Mouse (Mus musculus) E14TG2a.4 (cell line): ENCODE data around the gene Phb.

Experiments used
- CTCF ChIP-seq: conservative IDR thresholded peaks from 2 replicates; pipeline ENCODE4 v1.5.1; 2014; ENCODE audit warnings: low read length
- NANOG ChIP-seq: IDR thresholded peaks from 2 replicates; pipeline ENCODE4 v1.6.1; 2014; ENCODE audit warnings: borderline replicate concordance, low read length, mixed read lengths
- POU5F1 ChIP-seq: IDR thresholded peaks from 2 replicates; pipeline ENCODE4 v1.6.1; 2014; ENCODE audit warnings: low read length, borderline replicate concordance

GRCm38 (mm10) chr11:95619886-95620444 is 46.8 kb upstream of the Phb start:
- TF ChIP-seq CTCF (no peak), NANOG (no peak), POU5F1 (no peak)
